Mouse (Mus musculus) intestine, embryonic 14.5 days (tissue): ENCODE data around the gene Rap1gap. TPM values are rescaled to one million over a fixed set of nuclear protein-coding genes. Genes with fewer than 3 reads are reported as not detected.

Experiments
- ATAC-seq: fragments of 200-750 bp; cut with Nextera tagmentation; replicated peaks from 2 replicates; pipeline ENCODE4 v1.8.0; 2017; ENCODE audit warnings: low read depth, moderate number of reproducible peaks, moderate TSS enrichment, moderate library complexity; ENCODE audit not compliant: low FRiP score, low TSS enrichment
- DNase-seq: peaks from one replicate; pipeline ENCODE4 v3.0.0-alpha.2; 2018; ENCODE audit warnings: low spot score
- H3K27ac ChIP-seq: fragments of 300-500 bp; sonication (generic); 2 replicates; pipeline ENCODE4 v1.5.1; 2014; ENCODE audit warnings: low read depth, mild to moderate bottlenecking, control low read depth
- H3K27me3 ChIP-seq: fragments of 300-500 bp; sonication (generic); replicated peaks from 2 replicates; pipeline ENCODE4 v1.6.1; 2014; ENCODE audit warnings: low read length, control low read depth; ENCODE audit not compliant: control insufficient read depth, insufficient read depth
- H3K36me3 ChIP-seq: fragments of 300-500 bp; sonication (generic); 2 replicates; pipeline ENCODE4 v1.6.1; 2014; ENCODE audit warnings: low read length, control low read depth; ENCODE audit not compliant: control insufficient read depth, insufficient read depth
- H3K4me1 ChIP-seq: fragments of 300-500 bp; sonication (generic); replicated peaks from 2 replicates; pipeline ENCODE4 v1.6.1; 2014; ENCODE audit warnings: low read length, control low read depth, mixed read lengths; ENCODE audit not compliant: control insufficient read depth, insufficient read depth
- H3K4me2 ChIP-seq: fragments of 300-500 bp; sonication (generic); 2 replicates; pipeline ENCODE4 v1.6.1; 2014; ENCODE audit warnings: low read length
- H3K4me3 ChIP-seq: fragments of 300-500 bp; sonication (generic); 2 replicates; pipeline ENCODE4 v1.5.1; 2014; ENCODE audit warnings: low read depth, low read length, control low read depth, mixed read lengths
- H3K9ac ChIP-seq: fragments of 300-500 bp; sonication (generic); 2 replicates; pipeline ENCODE4 v1.6.1; 2014; ENCODE audit warnings: mild to moderate bottlenecking, low read length
- H3K9me3 ChIP-seq: fragments of 300-500 bp; sonication (generic); 2 replicates; pipeline ENCODE4 v1.6.1; 2016; ENCODE audit warnings: low read length, control low read depth; ENCODE audit not compliant: control insufficient read depth
- WGBS: fragments of 180-500 bp; shearing (Covaris S2); extraction: QIAGEN DNeasy Blood & Tissue Kit; methylation state at CpG from one replicate; pipeline ENCODE4 v1.1.7; 2014; 5-methylcytosine and 5-hydroxymethylcytosine counted together
- polyA plus RNA-seq: library from polyadenylated mRNA; unstranded; fragments of >200 nt; fragmentation: Nextera tagmentation; extraction: Ambion mirVana; gene quantifications from 2 replicates; pipeline ENCODE4 v1.2.1, GENCODE M21; 2014

Rap1gap gene
- polyA plus RNA-seq, 1 experiment from 2014 or later: 15.6 TPM

GRCm38 (mm10) chr4:137731891-137732290, 67.4 kb downstream of the Rap1gap start:
- H3K4me3 ChIP-seq: no peak overlapping the region
- H3K27me3 ChIP-seq: peaks cover 22% of the 10 kb centered on the region
- no peak overlapping the region for H3K27ac ChIP-seq
- DNase-seq (no peak), ATAC-seq (no peak)
- no peak overlapping the region for H3K9ac ChIP-seq
- 62% methylated on average over 10 of the region's 10 CpGs for WGBS
- no peaks in the 10 kb centered on the region for H3K36me3 ChIP-seq
- H3K9me3 ChIP-seq: no peaks in the 10 kb centered on the region
- peaks cover 9% of the 10 kb centered on the region; the same call in 1 of the 2 replicates for H3K4me1 ChIP-seq
- no peak overlapping the region for H3K4me2 ChIP-seq

- no peaks in the 10 kb centered on the region for H3K36me3 ChIP-seq
- H3K9me3 ChIP-seq: no peaks in the 10 kb centered on the region
- DNase-seq: no peak
- no peak overlapping the region for H3K4me3 ChIP-seq
- H3K9ac ChIP-seq: no peak overlapping the region
- WGBS: 79% methylated on average over 3 of the region's 3 CpGs
- peaks cover 9% of the 10 kb centered on the region; the same call in 1 of the 2 replicates for H3K4me1 ChIP-seq
- H3K4me2 ChIP-seq: no peak overlapping the region
- H3K27me3 ChIP-seq: peaks cover 22% of the 10 kb centered on the region
- no peak overlapping the region for H3K27ac ChIP-seq
- no peak for ATAC-seq
Measured at GRCm38 (mm10) chr4:137732361-137732760, 67.8 kb downstream of the Rap1gap start.

- Histone ChIP-seq H3K27me3 (peaks cover 19% of the 10 kb centered on the region), H3K4me3 (no peak overlapping the region), H3K9me3 (no peaks in the 10 kb centered on the region), H3K36me3 (no peaks in the 10 kb centered on the region), H3K4me1 (peaks cover 9% of the 10 kb centered on the region; the same call in 1 of the 2 replicates), H3K4me2 (no peak overlapping the region), H3K27ac (no peak overlapping the region), H3K9ac (no peak overlapping the region)
- ATAC-seq (no peak), DNase-seq (no peak)
- 76% methylated on average over 3 of the region's 3 CpGs for WGBS
Measured at GRCm38 (mm10) chr4:137732962-137733361, 68.4 kb downstream of the Rap1gap start.

GRCm38 (mm10) chr4:137733459-137733858, 68.9 kb downstream of the Rap1gap start:
- Histone ChIP-seq H3K4me2 (no peak overlapping the region), H3K27ac (no peak overlapping the region), H3K9ac (no peak overlapping the region), H3K4me3 (no peak overlapping the region), H3K27me3 (peaks cover 15% of the 10 kb centered on the region), H3K9me3 (no peaks in the 10 kb centered on the region), H3K4me1 (peaks cover 9% of the 10 kb centered on the region; the same call in 1 of the 2 replicates), H3K36me3 (no peaks in the 10 kb centered on the region)
- 68% methylated on average over 5 of the region's 5 CpGs for WGBS
- ATAC-seq (no peak), DNase-seq (no peak)

GRCm38 (mm10) chr4:137736220-137736701, 71.7 kb downstream of the Rap1gap start:
- no peaks in the 10 kb centered on the region for H3K27me3 ChIP-seq
- no peak overlapping the region for H3K27ac ChIP-seq
- H3K36me3 ChIP-seq: no peaks in the 10 kb centered on the region
- H3K4me2 ChIP-seq: no peak overlapping the region
- no peaks in the 10 kb centered on the region for H3K9me3 ChIP-seq
- DNase-seq: no peak
- no peaks in the 10 kb centered on the region for H3K4me1 ChIP-seq
- no peak for ATAC-seq
- no peak overlapping the region for H3K9ac ChIP-seq
- no peak overlapping the region for H3K4me3 ChIP-seq
- WGBS: 46% methylated on average over 11 of the region's 11 CpGs

- ATAC-seq: no peak
- Histone ChIP-seq H3K4me2 (no peak overlapping the region), H3K4me1 (no peaks in the 10 kb centered on the region), H3K36me3 (no peaks in the 10 kb centered on the region), H3K9ac (no peak overlapping the region), H3K27me3 (no peaks in the 10 kb centered on the region), H3K27ac (no peak overlapping the region), H3K4me3 (no peak overlapping the region), H3K9me3 (no peaks in the 10 kb centered on the region)
- no peak for DNase-seq
- WGBS: 61% methylated on average over 3 of the region's 3 CpGs
Measured at GRCm38 (mm10) chr4:137737760-137738159, 73.2 kb downstream of the Rap1gap start.

GRCm38 (mm10) chr4:137739151-137739923, 74.8 kb downstream of the Rap1gap start:
- H3K9ac ChIP-seq: no peak overlapping the region
- H3K27ac ChIP-seq: no peak overlapping the region
- 51% methylated on average over 9 of the region's 9 CpGs for WGBS
- ATAC-seq: peak; percentile 63; the same call in 1 of the 2 replicates
- no peaks in the 10 kb centered on the region for H3K27me3 ChIP-seq
- no peak for DNase-seq
- no peaks in the 10 kb centered on the region for H3K4me1 ChIP-seq
- no peaks in the 10 kb centered on the region for H3K9me3 ChIP-seq
- no peaks in the 10 kb centered on the region for H3K36me3 ChIP-seq
- no peak overlapping the region for H3K4me3 ChIP-seq
- peak overlapping the region; percentile 20; the same call in 1 of the 2 replicates for H3K4me2 ChIP-seq

GRCm38 (mm10) chr4:137740350-137740749, 75.8 kb downstream of the Rap1gap start:
- 88% methylated on average over 7 of the region's 7 CpGs for WGBS
- H3K4me3 ChIP-seq: no peak overlapping the region
- no peaks in the 10 kb centered on the region for H3K27me3 ChIP-seq
- no peak for DNase-seq
- H3K9me3 ChIP-seq: no peaks in the 10 kb centered on the region
- no peaks in the 10 kb centered on the region for H3K36me3 ChIP-seq
- no peak for ATAC-seq
- no peak overlapping the region for H3K27ac ChIP-seq
- no peaks in the 10 kb centered on the region for H3K4me1 ChIP-seq
- H3K9ac ChIP-seq: no peak overlapping the region
- H3K4me2 ChIP-seq: no peak overlapping the region

GRCm38 (mm10) chr4:137743791-137744190, 79.3 kb downstream of the Rap1gap start:
- Histone ChIP-seq H3K4me2 (no peak overlapping the region), H3K27ac (no peak overlapping the region), H3K4me3 (no peak overlapping the region), H3K36me3 (no peaks in the 10 kb centered on the region), H3K4me1 (no peaks in the 10 kb centered on the region), H3K9ac (no peak overlapping the region), H3K27me3 (no peaks in the 10 kb centered on the region), H3K9me3 (no peaks in the 10 kb centered on the region)
- WGBS: 65% methylated on average over 7 of the region's 7 CpGs
- ATAC-seq (no peak), DNase-seq (no peak)
